Mouse (Mus musculus): ENCODE results near the gene Plxdc1.

DNA sequence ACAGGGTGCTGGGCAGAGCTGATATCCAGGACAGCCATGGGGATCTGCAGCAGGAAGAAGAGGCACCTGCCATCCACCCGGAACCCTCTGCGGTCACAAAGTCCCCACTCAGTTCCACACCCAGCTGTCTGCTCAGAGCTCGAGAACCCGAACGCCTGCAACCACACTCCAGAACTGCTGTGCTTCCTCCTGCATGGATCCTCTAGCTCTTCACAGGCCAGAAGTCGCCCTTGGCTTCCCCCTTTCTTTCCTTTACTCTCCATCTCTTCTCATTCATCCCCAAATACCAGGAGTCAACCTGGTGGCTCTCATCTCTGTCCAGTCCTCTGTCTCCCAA, 32.3 kb downstream of the Plxdc1 start:
- TF ChIP-seq CTCF (IDR thresholded peaks at IDR 0.05; ENCODE audit: insufficient read depth, low read depth, low read length), result no peak
- no peak for TF ChIP-seq POLR2A (IDR thresholded peaks at IDR 0.05; ENCODE audit: insufficient read depth, low read depth, low read length)
